Mouse (Mus musculus) forebrain, postnatal 0 days (tissue): Measurements from ENCODE around the gene Prkg1. TPM values are rescaled to one million over a fixed set of nuclear protein-coding genes. Genes with fewer than 3 reads are reported as not detected.
A peak's percentile ranks its signal among the peaks of the same experiment; 100 is the strongest.

Experiments used
- ATAC-seq: fragments of 200-750 bp; cut with Nextera tagmentation; 2 replicates; pipeline ENCODE4 v1.8.0; 2017; ENCODE audit warnings: mild to moderate bottlenecking, moderate library complexity
- DNase-seq: peaks from one replicate; pipeline ENCODE4 v3.0.0-alpha.2; 2015
- H3K27ac ChIP-seq: fragments of 300-500 bp; sonication (generic); 2 replicates; pipeline ENCODE4 v1.5.1; 2014; ENCODE audit warnings: low read depth, mild to moderate bottlenecking, antibody characterized with exemption, low read length, moderate library complexity, mixed read lengths
- H3K27me3 ChIP-seq: fragments of 300-500 bp; sonication (generic); 2 replicates; pipeline ENCODE4 v1.6.1; 2014; ENCODE audit warnings: mild to moderate bottlenecking, low read length, mixed read lengths; ENCODE audit not compliant: insufficient read depth
- H3K36me3 ChIP-seq: fragments of 300-500 bp; sonication (generic); 2 replicates; pipeline ENCODE4 v1.6.1; 2014; ENCODE audit warnings: mild to moderate bottlenecking, moderate library complexity; ENCODE audit not compliant: insufficient read depth
- H3K4me1 ChIP-seq: fragments of 300-500 bp; sonication (generic); 2 replicates; pipeline ENCODE4 v1.6.1; 2014; ENCODE audit warnings: antibody characterized with exemption; ENCODE audit not compliant: insufficient read depth
- H3K4me2 ChIP-seq: fragments of 300-500 bp; sonication (generic); 2 replicates; pipeline ENCODE4 v1.6.1; 2014; ENCODE audit warnings: low read depth, mild to moderate bottlenecking, moderate library complexity
- H3K4me3 ChIP-seq: fragments of 300-500 bp; sonication (generic); 2 replicates; pipeline ENCODE4 v1.5.1; 2014; ENCODE audit warnings: low read depth, low read length, mixed read lengths
- H3K9ac ChIP-seq: fragments of 300-500 bp; sonication (generic); 2 replicates; pipeline ENCODE4 v1.6.1; 2014; ENCODE audit warnings: mild to moderate bottlenecking
- H3K9me3 ChIP-seq: fragments of 300-500 bp; sonication (generic); 2 replicates; pipeline ENCODE4 v1.6.1; 2016; ENCODE audit warnings: low read length
- CTCF ChIP-seq: sonication (generic); IDR thresholded peaks from 2 replicates; pipeline ENCODE4 v1.5.1; 2016; ENCODE audit warnings: antibody characterized with exemption, control low read depth, low read depth
- WGBS: fragments of 180-500 bp; shearing (Covaris S2); extraction: QIAGEN DNeasy Blood & Tissue Kit; methylation state at CpG from one replicate; pipeline ENCODE4 v1.1.7; 2014; 5-methylcytosine and 5-hydroxymethylcytosine counted together
- polyA plus RNA-seq: library from polyadenylated mRNA; unstranded; fragments of >200 nt; fragmentation: Nextera tagmentation; extraction: Ambion mirVana; gene quantifications from 2 replicates; pipeline ENCODE4 v1.2.1, GENCODE M21; 2015
- total RNA-seq: library from RNA; depleted of rRNA; stranded (reverse); fragments of >200 nt; gene quantifications from 2 replicates; pipeline ENCODE4 v1.2.3, GENCODE M21; 2014

Prkg1 gene
- total and polyA plus RNA-seq, 2 experiments from 2014 or later, result 3.2 to 9.9 TPM

DNA sequence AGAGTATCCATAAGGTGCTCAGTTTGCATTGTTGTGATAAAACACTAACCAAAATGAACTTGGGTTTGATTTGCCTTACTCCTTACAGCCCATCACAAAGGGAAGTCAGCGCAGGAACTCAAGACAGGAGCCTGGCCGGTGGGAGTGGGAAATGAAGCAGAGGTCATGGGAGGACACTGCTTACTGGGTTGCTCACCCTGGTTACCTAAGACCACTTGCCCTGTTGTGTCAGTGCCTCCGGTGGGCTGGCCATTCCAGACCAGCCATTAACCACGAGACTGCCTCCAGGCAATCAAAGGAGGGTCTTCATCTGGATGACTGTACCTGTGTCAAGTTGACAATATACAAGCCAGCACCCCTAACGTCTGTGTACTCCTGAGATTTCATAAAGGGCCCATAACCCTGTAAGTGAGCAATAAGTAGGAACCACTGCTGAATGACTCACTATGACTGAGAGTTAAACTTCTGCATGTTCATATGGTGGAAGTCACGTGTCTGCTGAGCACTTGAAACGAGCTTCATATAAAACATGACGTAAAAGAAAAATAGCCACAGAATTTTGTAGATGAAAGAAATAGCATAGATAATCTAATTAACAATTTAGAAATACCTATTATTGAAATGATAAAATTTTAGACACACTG, 587.4 kb downstream of the Prkg1 start:
- 87% methylated on average over 8 of the region's 8 CpGs for WGBS

DNA sequence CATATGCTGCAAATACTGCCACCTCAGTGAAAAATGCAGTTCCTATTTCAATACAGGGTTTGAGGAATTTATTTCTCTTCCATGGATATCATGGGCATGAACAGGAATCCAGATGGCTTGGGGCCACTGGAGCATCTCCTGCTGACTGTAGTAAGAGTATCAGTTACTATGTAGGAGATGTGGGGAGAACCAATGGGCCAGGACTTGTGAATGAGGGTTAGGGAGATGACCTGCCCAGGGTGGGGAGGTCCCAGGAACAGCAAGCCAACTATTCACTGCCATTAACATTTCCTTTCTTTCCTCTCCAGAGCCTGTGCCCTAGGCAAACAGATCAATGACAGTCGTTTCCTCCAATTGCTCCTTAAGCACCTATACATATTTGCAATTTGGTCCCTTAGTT, 593.8 kb downstream of the Prkg1 start:
- Histone ChIP-seq H3K9me3 (no peaks in the 10 kb centered on the region), H3K4me1 (no peaks in the 10 kb centered on the region), H3K4me3 (no peak overlapping the region), H3K36me3 (no peaks in the 10 kb centered on the region), H3K27ac (no peak overlapping the region), H3K9ac (no peak overlapping the region), H3K27me3 (no peaks in the 10 kb centered on the region), H3K4me2 (no peak overlapping the region)
- 68% methylated on average over 1 of the region's 1 CpGs for WGBS
- TF ChIP-seq CTCF, result no peak
- DNase-seq, result no peak
- no peak for ATAC-seq

More for the DNA sequence above, 587.4 kb downstream of the Prkg1 start:
- H3K36me3 ChIP-seq, result no peaks in the 10 kb centered on the region
- H3K27me3 ChIP-seq, result no peaks in the 10 kb centered on the region
- H3K4me1 ChIP-seq, result peaks cover 5% of the 10 kb centered on the region; the same call in 1 of the 2 replicates
- H3K27ac ChIP-seq, result no peak overlapping the region
- H3K9me3 ChIP-seq, result no peaks in the 10 kb centered on the region
- DNase-seq (no peak), ATAC-seq (no peak)
- no peak overlapping the region for H3K9ac ChIP-seq
- H3K4me3 ChIP-seq, result no peak overlapping the region
- H3K4me2 ChIP-seq, result no peak overlapping the region
- no peak for TF ChIP-seq CTCF

DNA sequence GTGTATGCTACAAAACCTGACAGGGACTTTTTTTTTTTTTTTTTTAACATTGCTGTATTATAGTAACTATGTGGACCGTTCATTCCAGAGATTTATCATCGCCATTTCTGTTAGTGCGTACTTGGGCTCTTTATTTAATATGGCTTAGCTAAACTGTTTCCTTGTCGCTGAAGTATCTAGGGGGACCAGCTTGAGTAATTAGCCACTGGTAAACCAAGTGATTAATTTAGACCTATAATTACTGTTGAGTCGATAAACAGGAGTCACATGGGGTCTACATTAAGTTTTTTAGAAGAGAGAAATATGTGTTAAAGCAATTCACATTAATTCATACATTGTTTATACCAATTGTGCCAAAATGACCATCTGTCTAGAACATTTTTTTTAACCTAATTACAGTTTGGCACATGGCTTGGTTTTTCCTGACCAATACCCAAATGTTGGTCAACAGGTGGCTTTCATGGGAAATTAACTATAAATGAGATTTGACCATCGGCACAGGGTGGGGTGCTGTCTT, 605.8 kb downstream of the Prkg1 start:
- WGBS, result 58% methylated on average over 6 of the region's 6 CpGs
- H3K4me1 ChIP-seq, result no peaks in the 10 kb centered on the region
- H3K4me3 ChIP-seq, result no peak overlapping the region
- H3K9ac ChIP-seq, result no peak overlapping the region
- DNase-seq (no peak), ATAC-seq (no peak)
- H3K9me3 ChIP-seq, result no peaks in the 10 kb centered on the region
- H3K27ac ChIP-seq, result no peak overlapping the region
- no peaks in the 10 kb centered on the region for H3K27me3 ChIP-seq
- no peak overlapping the region for H3K4me2 ChIP-seq
- TF ChIP-seq CTCF, result no peak
- H3K36me3 ChIP-seq, result no peaks in the 10 kb centered on the region

DNA sequence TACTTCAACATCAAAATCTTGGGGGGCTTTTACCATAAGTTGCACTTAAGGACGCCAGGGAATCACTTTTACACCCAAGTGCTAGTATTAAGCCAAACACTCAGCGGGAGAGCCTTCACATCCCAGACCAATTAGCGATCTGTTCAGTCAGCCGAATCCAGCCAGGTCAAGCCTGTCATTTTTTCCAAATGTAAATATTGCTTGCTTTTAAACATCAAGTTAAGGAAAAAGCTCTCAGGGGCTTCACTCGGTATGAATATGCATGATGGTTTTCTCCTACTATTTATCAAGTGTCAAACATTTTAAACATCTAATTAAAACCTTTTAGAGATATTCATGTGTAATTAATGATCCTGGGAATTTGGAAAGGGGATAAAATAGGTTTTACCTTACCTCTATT, 611.4 kb downstream of the Prkg1 start:
- 8% methylated on average over 5 of the region's 5 CpGs for WGBS
- Histone ChIP-seq H3K9me3 (no peaks in the 10 kb centered on the region), H3K4me2 (no peak overlapping the region), H3K4me3 (no peak overlapping the region), H3K4me1 (no peaks in the 10 kb centered on the region; the same call in 1 of the 2 replicates), H3K36me3 (no peaks in the 10 kb centered on the region), H3K27me3 (no peaks in the 10 kb centered on the region), H3K27ac (no peak overlapping the region), H3K9ac (no peak overlapping the region)
- no peak for TF ChIP-seq CTCF
- no peak for DNase-seq
- no peak for ATAC-seq

DNA sequence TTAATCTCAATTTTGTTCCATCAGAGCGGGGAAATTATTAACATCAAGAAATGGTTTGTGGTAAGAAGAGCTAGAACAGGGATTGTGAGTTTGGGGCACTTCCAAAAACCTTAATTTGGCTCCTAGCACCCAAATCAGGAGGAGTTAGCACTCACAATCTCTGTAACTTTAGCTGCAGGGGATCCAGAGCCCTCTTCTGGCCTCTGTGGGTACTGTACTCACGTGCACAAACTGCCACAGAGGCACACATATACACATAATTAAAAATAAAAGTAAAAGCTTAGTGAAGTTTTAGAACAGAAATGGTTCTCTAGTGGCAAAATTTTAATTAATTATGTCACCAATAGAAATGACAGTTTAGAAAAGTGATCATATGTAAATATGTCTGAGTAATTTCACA, 614.9 kb downstream of the Prkg1 start:
- ATAC-seq (no peak), DNase-seq (no peak)
- Histone ChIP-seq H3K9ac (no peak overlapping the region), H3K27ac (no peak overlapping the region), H3K4me3 (no peak overlapping the region), H3K4me1 (no peaks in the 10 kb centered on the region; the same call in 1 of the 2 replicates), H3K36me3 (no peaks in the 10 kb centered on the region), H3K27me3 (no peaks in the 10 kb centered on the region), H3K9me3 (no peaks in the 10 kb centered on the region), H3K4me2 (no peak overlapping the region)
- WGBS, result 93% methylated on average over 2 of the region's 2 CpGs
- TF ChIP-seq CTCF, result no peak

DNA sequence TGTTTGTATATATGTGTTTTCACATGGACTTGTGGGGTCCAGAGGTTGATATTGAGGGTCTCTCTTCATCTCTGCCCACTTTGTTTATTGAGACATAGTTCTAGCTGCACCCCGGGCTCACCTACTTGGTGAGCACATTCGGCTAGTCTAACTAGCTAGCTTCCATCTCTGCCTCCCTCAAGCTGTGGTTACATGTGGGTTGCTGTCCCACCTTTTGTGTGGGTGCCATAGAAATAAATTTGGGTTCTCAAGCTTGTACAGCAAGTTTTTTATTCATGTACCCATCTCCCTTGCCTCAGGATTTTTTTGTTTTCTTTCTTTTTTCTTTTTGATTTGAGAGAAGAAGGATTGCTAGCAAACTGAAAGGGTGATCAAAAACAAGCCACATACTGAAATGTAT, 617.4 kb downstream of the Prkg1 start:
- Histone ChIP-seq H3K9me3 (no peaks in the 10 kb centered on the region), H3K4me3 (no peak overlapping the region), H3K27me3 (no peaks in the 10 kb centered on the region), H3K9ac (no peak overlapping the region), H3K27ac (no peak overlapping the region), H3K4me2 (no peak overlapping the region), H3K4me1 (no peaks in the 10 kb centered on the region), H3K36me3 (no peaks in the 10 kb centered on the region)
- ATAC-seq, result no peak
- DNase-seq, result no peak
- no peak for TF ChIP-seq CTCF
- 94% methylated on average over 2 of the region's 2 CpGs for whole genome bisulfite sequencing

DNA sequence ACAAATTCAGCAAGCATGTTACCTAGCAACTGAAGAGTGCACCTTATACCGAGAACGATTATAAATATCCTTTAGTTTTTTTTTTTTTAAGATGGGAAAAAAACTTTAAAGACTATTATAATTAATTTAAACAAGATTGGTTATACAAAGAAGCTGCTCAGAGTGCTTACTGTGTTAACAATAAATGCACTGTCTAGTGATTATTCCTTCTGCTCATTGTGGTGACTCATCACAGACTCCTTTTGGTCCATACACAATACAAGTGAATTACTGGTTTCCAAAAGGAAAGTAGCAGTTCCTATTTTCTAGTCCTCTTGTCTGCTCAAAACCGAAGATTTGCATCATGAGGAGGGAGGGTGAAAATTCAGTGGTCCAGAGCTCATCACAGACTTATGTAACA, 618.7 kb downstream of the Prkg1 start:
- 42% methylated on average over 3 of the region's 3 CpGs for WGBS
- no peak for DNase-seq
- Histone ChIP-seq H3K27ac (no peak overlapping the region), H3K27me3 (no peaks in the 10 kb centered on the region), H3K4me3 (no peak overlapping the region), H3K36me3 (no peaks in the 10 kb centered on the region), H3K4me1 (no peaks in the 10 kb centered on the region), H3K9ac (no peak overlapping the region), H3K9me3 (no peaks in the 10 kb centered on the region), H3K4me2 (no peak overlapping the region)
- peak; percentile 61 for ATAC-seq
- no peak for TF ChIP-seq CTCF
